Mouse (Mus musculus): Measurements from ENCODE around the gene Bnip2. TPM values are rescaled to one million over a fixed set of nuclear protein-coding genes. Genes with fewer than 3 reads are reported as not detected.

The Bnip2 gene
- polyA plus RNA-seq, 1 experiment from 2014 or later = 98.9 TPM

GRCm38 (mm10) chr9:69990346-69990745 is 1.1 kb downstream of the Bnip2 start:
- 13% methylated on average over 5 of the region's 5 CpGs for WGBS
- H3K36me3 ChIP-seq = no peaks in the 10 kb centered on the region
- H3K4me3 ChIP-seq (replicated peaks) = peak overlapping the region; percentile 83
- H3K27me3 ChIP-seq (replicated peaks) = no peaks in the 10 kb centered on the region
- H3K4me2 ChIP-seq = peak overlapping the region; percentile 60
- no peak overlapping the region for H3K27ac ChIP-seq
- no peak for ATAC-seq (ENCODE audit: insufficient read depth, low FRiP score, low read depth)
- peak overlapping the region; percentile 99; the same call in 1 of the 2 replicates for H3K9ac ChIP-seq
- peaks cover 29% of the 10 kb centered on the region for H3K4me1 ChIP-seq
- H3K9me3 ChIP-seq = no peaks in the 10 kb centered on the region

- peak overlapping the region; percentile 68 for H3K27ac ChIP-seq
- no peak overlapping the region for H3K4me3 ChIP-seq (replicated peaks)
- peak overlapping the region; percentile 37 for H3K4me2 ChIP-seq
- H3K9me3 ChIP-seq = no peaks in the 10 kb centered on the region
- H3K9ac ChIP-seq = no peak overlapping the region
- H3K27me3 ChIP-seq (replicated peaks) = no peaks in the 10 kb centered on the region
- ATAC-seq (ENCODE audit: insufficient read depth, low FRiP score, low read depth) = no peak
- peaks cover 8% of the 10 kb centered on the region; the same call in 1 of the 2 replicates for H3K36me3 ChIP-seq
- H3K4me1 ChIP-seq = peaks cover 29% of the 10 kb centered on the region
- 51% methylated on average over 5 of the region's 5 CpGs for WGBS
These were observed 3.6 kb downstream of the Bnip2 start for GRCm38 (mm10) chr9:69992841-69993277.

GRCm38 (mm10) chr9:69993479-69993878 is 4.2 kb downstream of the Bnip2 start:
- H3K4me1 ChIP-seq = peaks cover 29% of the 10 kb centered on the region
- peaks cover 11% of the 10 kb centered on the region for H3K36me3 ChIP-seq
- H3K27me3 ChIP-seq (replicated peaks) = no peaks in the 10 kb centered on the region
- H3K27ac ChIP-seq = peak overlapping the region; percentile 68
- H3K9me3 ChIP-seq = no peaks in the 10 kb centered on the region
- WGBS = 45% methylated on average over 1 of the region's 1 CpGs
- no peak for ATAC-seq (ENCODE audit: insufficient read depth, low FRiP score, low read depth)
- no peak overlapping the region for H3K4me3 ChIP-seq (replicated peaks)
- H3K9ac ChIP-seq = no peak overlapping the region
- peak overlapping the region; percentile 37; the same call in 1 of the 2 replicates for H3K4me2 ChIP-seq

GRCm38 (mm10) chr9:69994547-69994946 is 5.3 kb downstream of the Bnip2 start:
- Histone ChIP-seq H3K27ac (no peak overlapping the region), H3K9ac (no peak overlapping the region), H3K4me1 (peaks cover 27% of the 10 kb centered on the region), H3K4me2 (no peak overlapping the region), H3K27me3 (replicated peaks) (no peaks in the 10 kb centered on the region), H3K4me3 (replicated peaks) (no peak overlapping the region), H3K36me3 (peaks cover 22% of the 10 kb centered on the region), H3K9me3 (no peaks in the 10 kb centered on the region)
- no peak for ATAC-seq (ENCODE audit: insufficient read depth, low FRiP score, low read depth)
- WGBS = 88% methylated on average over 5 of the region's 5 CpGs

GRCm38 (mm10) chr9:69999318-69999717 is 10.1 kb downstream of the Bnip2 start:
- ATAC-seq (ENCODE audit: insufficient read depth, low FRiP score, low read depth) = no peak
- H3K36me3 ChIP-seq = peaks cover 51% of the 10 kb centered on the region

GRCm38 (mm10) chr9:70003516-70003915 is 14.2 kb downstream of the Bnip2 start:
- peaks cover 51% of the 10 kb centered on the region for H3K36me3 ChIP-seq
- WGBS = 81% methylated on average over 10 of the region's 10 CpGs
- ATAC-seq (ENCODE audit: insufficient read depth, low FRiP score, low read depth) = no peak

More at GRCm38 (mm10) chr9:69999318-69999717, 10.1 kb downstream of the Bnip2 start:
- WGBS = 86% methylated on average over 1 of the region's 1 CpGs
- no peak overlapping the region for H3K4me3 ChIP-seq (replicated peaks)
- no peaks in the 10 kb centered on the region for H3K27me3 ChIP-seq (replicated peaks)
- H3K4me2 ChIP-seq = no peak overlapping the region
- no peaks in the 10 kb centered on the region for H3K4me1 ChIP-seq
- no peak overlapping the region for H3K27ac ChIP-seq
- H3K9ac ChIP-seq = no peak overlapping the region
- no peaks in the 10 kb centered on the region for H3K9me3 ChIP-seq

GRCm38 (mm10) chr9:70006984-70007383 is 17.7 kb downstream of the Bnip2 start:
- H3K4me3 ChIP-seq (replicated peaks) = no peak overlapping the region
- H3K9ac ChIP-seq = no peak overlapping the region
- no peak overlapping the region for H3K27ac ChIP-seq
- WGBS = 87% methylated on average over 5 of the region's 5 CpGs
- H3K27me3 ChIP-seq (replicated peaks) = no peaks in the 10 kb centered on the region
- H3K4me2 ChIP-seq = no peak overlapping the region
- H3K4me1 ChIP-seq = peaks cover 1% of the 10 kb centered on the region; the same call in 1 of the 2 replicates
- peaks cover 25% of the 10 kb centered on the region for H3K36me3 ChIP-seq
- ATAC-seq (ENCODE audit: insufficient read depth, low FRiP score, low read depth) = no peak
- H3K9me3 ChIP-seq = no peaks in the 10 kb centered on the region

More at GRCm38 (mm10) chr9:70003516-70003915, 14.2 kb downstream of the Bnip2 start:
- Histone ChIP-seq H3K4me1 (no peaks in the 10 kb centered on the region), H3K4me3 (replicated peaks) (no peak overlapping the region), H3K4me2 (no peak overlapping the region), H3K9ac (no peak overlapping the region), H3K27ac (no peak overlapping the region), H3K9me3 (no peaks in the 10 kb centered on the region), H3K27me3 (replicated peaks) (no peaks in the 10 kb centered on the region)

- no peak overlapping the region for H3K27ac ChIP-seq
- H3K27me3 ChIP-seq (replicated peaks) = no peaks in the 10 kb centered on the region
- no peak overlapping the region for H3K4me3 ChIP-seq (replicated peaks)
- no peak overlapping the region for H3K9ac ChIP-seq
- 88% methylated on average over 14 of the region's 14 CpGs for WGBS
- no peak for ATAC-seq (ENCODE audit: insufficient read depth, low FRiP score, low read depth)
- H3K9me3 ChIP-seq = no peaks in the 10 kb centered on the region
- H3K4me2 ChIP-seq = no peak overlapping the region
- peaks cover 20% of the 10 kb centered on the region for H3K36me3 ChIP-seq
- peaks cover 3% of the 10 kb centered on the region; the same call in 1 of the 2 replicates for H3K4me1 ChIP-seq
These were observed 18.4 kb downstream of the Bnip2 start for GRCm38 (mm10) chr9:70007506-70008248.

- peaks cover 13% of the 10 kb centered on the region for H3K4me1 ChIP-seq
- ATAC-seq (ENCODE audit: insufficient read depth, low FRiP score, low read depth) = no peak
- H3K9me3 ChIP-seq = no peaks in the 10 kb centered on the region
- H3K27me3 ChIP-seq (replicated peaks) = no peaks in the 10 kb centered on the region
- H3K9ac ChIP-seq = no peak overlapping the region
- 83% methylated on average over 8 of the region's 8 CpGs for WGBS
- H3K27ac ChIP-seq = no peak overlapping the region
- H3K36me3 ChIP-seq = peaks cover 13% of the 10 kb centered on the region; the same call in 1 of the 2 replicates
- no peak overlapping the region for H3K4me2 ChIP-seq
- no peak overlapping the region for H3K4me3 ChIP-seq (replicated peaks)
These were observed 20.6 kb downstream of the Bnip2 start for GRCm38 (mm10) chr9:70009754-70010304.

- Histone ChIP-seq H3K27me3 (replicated peaks) (no peaks in the 10 kb centered on the region), H3K36me3 (peaks cover 10% of the 10 kb centered on the region; the same call in 1 of the 2 replicates), H3K9me3 (no peaks in the 10 kb centered on the region), H3K4me2 (no peak overlapping the region), H3K4me3 (replicated peaks) (no peak overlapping the region), H3K9ac (no peak overlapping the region), H3K27ac (no peak overlapping the region), H3K4me1 (peaks cover 13% of the 10 kb centered on the region)
- WGBS = 87% methylated on average over 5 of the region's 5 CpGs
- ATAC-seq (ENCODE audit: insufficient read depth, low FRiP score, low read depth) = no peak
These were observed 21.7 kb downstream of the Bnip2 start for GRCm38 (mm10) chr9:70010781-70011473.

GRCm38 (mm10) chr9:70011537-70012407 is 22.5 kb downstream of the Bnip2 start:
- H3K27ac ChIP-seq = peak overlapping the region; percentile 92
- peaks cover 13% of the 10 kb centered on the region for H3K4me1 ChIP-seq
- H3K4me3 ChIP-seq (replicated peaks) = peak overlapping the region; percentile 89
- H3K9me3 ChIP-seq = no peaks in the 10 kb centered on the region
- 62% methylated on average over 14 of the region's 14 CpGs for WGBS
- peak overlapping the region; percentile 57 for H3K4me2 ChIP-seq
- peak overlapping the region; percentile 94; the same call in 1 of the 2 replicates for H3K9ac ChIP-seq
- no peaks in the 10 kb centered on the region for H3K27me3 ChIP-seq (replicated peaks)
- 0 out of 2 replicates have a peak, but pooled peaks have one; percentile 9 for ATAC-seq (ENCODE audit: insufficient read depth, low FRiP score, low read depth)
- H3K36me3 ChIP-seq = peaks cover 10% of the 10 kb centered on the region; the same call in 1 of the 2 replicates
